Mouse (Mus musculus) stomach, embryonic 14.5 days (tissue): ENCODE measurements around the gene Ahcy. TPM values are rescaled to one million over a fixed set of nuclear protein-coding genes. Genes with fewer than 3 reads are reported as not detected.

Source experiments
- ATAC-seq: fragments of 200-750 bp; cut with Nextera tagmentation; 2 replicates; pipeline ENCODE4 v1.8.0; 2017; ENCODE audit warnings: low read depth, moderate TSS enrichment; ENCODE audit not compliant: insufficient number of reproducible peaks, insufficient read depth, low FRiP score
- H3K27ac ChIP-seq: fragments of 300-500 bp; sonication (generic); 2 replicates; pipeline ENCODE4 v1.5.1; 2014; ENCODE audit warnings: mild to moderate bottlenecking, low read length, moderate library complexity, mixed read lengths
- H3K27me3 ChIP-seq: fragments of 300-500 bp; sonication (generic); 2 replicates; pipeline ENCODE4 v1.6.1; 2014; ENCODE audit warnings: low read length, control low read depth, mixed read lengths; ENCODE audit not compliant: control insufficient read depth, insufficient read depth
- H3K36me3 ChIP-seq: fragments of 300-500 bp; sonication (generic); 2 replicates; pipeline ENCODE4 v1.6.1; 2014; ENCODE audit warnings: mild to moderate bottlenecking, control low read depth, low read length, moderate library complexity, mixed read lengths; ENCODE audit not compliant: control insufficient read depth, insufficient read depth
- H3K4me1 ChIP-seq: fragments of 300-500 bp; sonication (generic); 2 replicates; pipeline ENCODE4 v1.6.1; 2014; ENCODE audit warnings: low read length, control low read depth, mixed read lengths; ENCODE audit not compliant: control insufficient read depth, insufficient read depth
- H3K4me2 ChIP-seq: fragments of 300-500 bp; sonication (generic); replicated peaks from 2 replicates; pipeline ENCODE4 v1.6.1; 2014; ENCODE audit warnings: low read depth, low read length, control low read depth
- H3K4me3 ChIP-seq: fragments of 300-500 bp; sonication (generic); 2 replicates; pipeline ENCODE4 v1.5.1; 2014; ENCODE audit warnings: low read depth, low read length, control low read depth
- H3K9ac ChIP-seq: fragments of 300-500 bp; sonication (generic); replicated peaks from 2 replicates; pipeline ENCODE4 v1.6.1; 2014; ENCODE audit warnings: low read depth, mild to moderate bottlenecking, control low read depth, low read length, moderate library complexity, mixed read lengths
- H3K9me3 ChIP-seq: fragments of 300-500 bp; sonication (generic); 2 replicates; pipeline ENCODE4 v1.6.1; 2016; ENCODE audit warnings: low read depth, low read length, control low read depth; ENCODE audit not compliant: control insufficient read depth
- WGBS: fragments of 180-500 bp; shearing (Covaris S2); extraction: QIAGEN DNeasy Blood & Tissue Kit; methylation state at CpG from one replicate; pipeline ENCODE4 v1.1.7; 2014; 5-methylcytosine and 5-hydroxymethylcytosine counted together
- polyA plus RNA-seq: library from polyadenylated mRNA; unstranded; fragments of >200 nt; fragmentation: Nextera tagmentation; extraction: Ambion mirVana; gene quantifications from 2 replicates; pipeline ENCODE4 v1.2.1, GENCODE M21; 2014

The Ahcy gene
- polyA plus RNA-seq, 1 experiment from 2014 or later = 71.9 TPM

GRCm38 (mm10) chr2:155081056-155081455 lies 6.8 kb upstream of the Ahcy start:
- Histone ChIP-seq H3K27me3 (no peaks in the 10 kb centered on the region), H3K9ac (no peak overlapping the region), H3K36me3 (no peaks in the 10 kb centered on the region), H3K9me3 (no peaks in the 10 kb centered on the region), H3K4me3 (no peak overlapping the region), H3K4me2 (no peak overlapping the region), H3K4me1 (no peaks in the 10 kb centered on the region), H3K27ac (no peak overlapping the region)
- WGBS = 86% methylated on average over 3 of the region's 3 CpGs
- no peak for ATAC-seq

GRCm38 (mm10) chr2:155080179-155080530 lies 5.9 kb upstream of the Ahcy start:
- Histone ChIP-seq H3K4me3 (no peak overlapping the region), H3K27me3 (no peaks in the 10 kb centered on the region), H3K9ac (no peak overlapping the region), H3K36me3 (no peaks in the 10 kb centered on the region), H3K4me1 (peaks cover 1% of the 10 kb centered on the region; the same call in 1 of the 2 replicates), H3K27ac (no peak overlapping the region), H3K9me3 (no peaks in the 10 kb centered on the region), H3K4me2 (no peak overlapping the region)
- ATAC-seq = no peak
- WGBS = 60% methylated on average over 4 of the region's 4 CpGs

- 33% methylated on average over 7 of the region's 7 CpGs for WGBS
- ATAC-seq = no peak
- Histone ChIP-seq H3K4me3 (no peak overlapping the region), H3K9me3 (no peaks in the 10 kb centered on the region), H3K36me3 (no peaks in the 10 kb centered on the region), H3K4me2 (no peak overlapping the region), H3K27ac (no peak overlapping the region), H3K9ac (no peak overlapping the region), H3K4me1 (peaks cover 6% of the 10 kb centered on the region; the same call in 1 of the 2 replicates), H3K27me3 (no peaks in the 10 kb centered on the region)
Observed at GRCm38 (mm10) chr2:155079500-155080178, 5.3 kb upstream of the Ahcy start.

GRCm38 (mm10) chr2:155075649-155076048 lies 1.4 kb upstream of the Ahcy start:
- no peak overlapping the region for H3K4me3 ChIP-seq
- no peak overlapping the region for H3K9ac ChIP-seq
- no peak for ATAC-seq
- no peaks in the 10 kb centered on the region for H3K36me3 ChIP-seq
- no peaks in the 10 kb centered on the region for H3K9me3 ChIP-seq
- 85% methylated on average over 6 of the region's 6 CpGs for WGBS
- no peak overlapping the region for H3K27ac ChIP-seq
- H3K27me3 ChIP-seq = no peaks in the 10 kb centered on the region
- H3K4me2 ChIP-seq = no peak overlapping the region
- H3K4me1 ChIP-seq = peaks cover 12% of the 10 kb centered on the region

- Histone ChIP-seq H3K4me2 (peak overlapping the region; percentile 48), H3K27me3 (no peaks in the 10 kb centered on the region), H3K4me1 (peaks cover 12% of the 10 kb centered on the region), H3K27ac (peak overlapping the region; percentile 73; the same call in 1 of the 2 replicates), H3K4me3 (peak overlapping the region; percentile 65), H3K9ac (peak overlapping the region; percentile 77; the same call in 1 of the 2 replicates), H3K36me3 (no peaks in the 10 kb centered on the region), H3K9me3 (no peaks in the 10 kb centered on the region)
- WGBS = 22% methylated on average over 12 of the region's 12 CpGs
- ATAC-seq = peak; percentile 8; the same call in 1 of the 2 replicates
Observed at GRCm38 (mm10) chr2:155074766-155075330, 551 bp upstream of the Ahcy start.

GRCm38 (mm10) chr2:155073347-155073746 lies 950 bp downstream of the Ahcy start:
- WGBS = 8% methylated on average over 3 of the region's 3 CpGs
- H3K27me3 ChIP-seq = no peaks in the 10 kb centered on the region
- peak overlapping the region; percentile 77 for H3K9ac ChIP-seq
- ATAC-seq = no peak
- H3K9me3 ChIP-seq = no peaks in the 10 kb centered on the region
- peaks cover 2% of the 10 kb centered on the region; the same call in 1 of the 2 replicates for H3K36me3 ChIP-seq
- H3K4me1 ChIP-seq = peaks cover 12% of the 10 kb centered on the region
- peak overlapping the region; percentile 65 for H3K4me3 ChIP-seq
- H3K27ac ChIP-seq = peak overlapping the region; percentile 64; the same call in 1 of the 2 replicates
- peak overlapping the region; percentile 71 for H3K4me2 ChIP-seq

- 86% methylated on average over 8 of the region's 8 CpGs for WGBS
- peak overlapping the region; percentile 71; the same call in 1 of the 2 replicates for H3K4me2 ChIP-seq
- peaks cover 12% of the 10 kb centered on the region for H3K4me1 ChIP-seq
- peaks cover 10% of the 10 kb centered on the region; the same call in 1 of the 2 replicates for H3K36me3 ChIP-seq
- H3K27me3 ChIP-seq = no peaks in the 10 kb centered on the region
- no peaks in the 10 kb centered on the region for H3K9me3 ChIP-seq
- H3K4me3 ChIP-seq = no peak overlapping the region
- H3K27ac ChIP-seq = no peak overlapping the region
- no peak overlapping the region for H3K9ac ChIP-seq
- ATAC-seq = no peak
Observed at GRCm38 (mm10) chr2:155072353-155073145, 1.7 kb downstream of the Ahcy start.

- WGBS = 82% methylated on average over 9 of the region's 9 CpGs
- Histone ChIP-seq H3K9ac (no peak overlapping the region), H3K4me3 (no peak overlapping the region), H3K27me3 (no peaks in the 10 kb centered on the region), H3K4me2 (no peak overlapping the region), H3K4me1 (peaks cover 12% of the 10 kb centered on the region), H3K27ac (no peak overlapping the region), H3K36me3 (peaks cover 17% of the 10 kb centered on the region; the same call in 1 of the 2 replicates), H3K9me3 (no peaks in the 10 kb centered on the region)
- ATAC-seq = no peak
Observed at GRCm38 (mm10) chr2:155071027-155071426, 3.3 kb downstream of the Ahcy start.
